Mouse (Mus musculus): Measurements from ENCODE around the gene Pih1d1.

Gene Pih1d1

GRCm38 (mm10) chr7:45191803-45192363 is 37.8 kb downstream of the Pih1d1 start:
- TF ChIP-seq GATA4 (IDR thresholded peaks at IDR 0.05; ENCODE audit: insufficient replicate concordance, low read length) = no peak

GRCm38 (mm10) chr7:45192585-45193310 is 38.6 kb downstream of the Pih1d1 start:
- TF ChIP-seq GATA4 (IDR thresholded peaks at IDR 0.05; ENCODE audit: insufficient replicate concordance, low read length) = no peak

- TF ChIP-seq GATA4 (IDR thresholded peaks at IDR 0.05; ENCODE audit: insufficient replicate concordance, low read length) = no peak
Observed at GRCm38 (mm10) chr7:45193406-45193805, 39.3 kb downstream of the Pih1d1 start.

- no peak for TF ChIP-seq GATA4 (IDR thresholded peaks at IDR 0.05; ENCODE audit: insufficient replicate concordance, low read length)
Observed at GRCm38 (mm10) chr7:45193871-45194785, 40.0 kb downstream of the Pih1d1 start.

- no peak for TF ChIP-seq GATA4 (IDR thresholded peaks at IDR 0.05; ENCODE audit: insufficient replicate concordance, low read length)
Observed at GRCm38 (mm10) chr7:45195341-45196175, 41.5 kb downstream of the Pih1d1 start.

- no peak for TF ChIP-seq GATA4 (IDR thresholded peaks at IDR 0.05; ENCODE audit: insufficient replicate concordance, low read length)
Observed at GRCm38 (mm10) chr7:45196176-45196535, 42.1 kb downstream of the Pih1d1 start.

- TF ChIP-seq GATA4 (IDR thresholded peaks at IDR 0.05; ENCODE audit: insufficient replicate concordance, low read length) = no peak
Observed at GRCm38 (mm10) chr7:45196994-45197393, 42.9 kb downstream of the Pih1d1 start.

GRCm38 (mm10) chr7:45198435-45198834 is 44.3 kb downstream of the Pih1d1 start:
- TF ChIP-seq GATA4 (IDR thresholded peaks at IDR 0.05; ENCODE audit: insufficient replicate concordance, low read length) = no peak

GRCm38 (mm10) chr7:45198961-45199360 is 44.9 kb downstream of the Pih1d1 start:
- no peak for TF ChIP-seq GATA4 (IDR thresholded peaks at IDR 0.05; ENCODE audit: insufficient replicate concordance, low read length)

GRCm38 (mm10) chr7:45202654-45203053 is 48.6 kb downstream of the Pih1d1 start:
- TF ChIP-seq GATA4 (IDR thresholded peaks at IDR 0.05; ENCODE audit: insufficient replicate concordance, low read length) = no peak

- TF ChIP-seq GATA4 (IDR thresholded peaks at IDR 0.05; ENCODE audit: insufficient replicate concordance, low read length) = no peak
Observed at GRCm38 (mm10) chr7:45204380-45205143, 50.5 kb downstream of the Pih1d1 start, which contains the start of gene Ccdc155. Ccdc155 (minus strand) TSS chr7:45204892.

GRCm38 (mm10) chr7:45208260-45208659 is 54.2 kb downstream of the Pih1d1 start:
- no peak for TF ChIP-seq GATA4 (IDR thresholded peaks at IDR 0.05; ENCODE audit: insufficient replicate concordance, low read length)

Measured in liver, adult (tissue).